Mouse (Mus musculus) testis, adult 2 months (tissue): ENCODE data around the gene Shroom3.

Experiments used
- CTCF ChIP-seq: fragments of 200-500 bp; IDR thresholded peaks from 2 replicates; pipeline ENCODE4 v1.5.1; 2012; ENCODE audit warnings: low read depth, mild to moderate bottlenecking, inconsistent platforms, low read length, moderate library complexity; ENCODE audit not compliant: control insufficient read depth, insufficient read depth, insufficient replicate concordance
- POLR2A ChIP-seq: fragments of 200-500 bp; IDR thresholded peaks from 2 replicates; pipeline ENCODE4 v1.6.1; 2012; ENCODE audit warnings: low read depth, mild to moderate bottlenecking, inconsistent platforms, low read length, moderate library complexity; ENCODE audit not compliant: control insufficient read depth

DNA sequence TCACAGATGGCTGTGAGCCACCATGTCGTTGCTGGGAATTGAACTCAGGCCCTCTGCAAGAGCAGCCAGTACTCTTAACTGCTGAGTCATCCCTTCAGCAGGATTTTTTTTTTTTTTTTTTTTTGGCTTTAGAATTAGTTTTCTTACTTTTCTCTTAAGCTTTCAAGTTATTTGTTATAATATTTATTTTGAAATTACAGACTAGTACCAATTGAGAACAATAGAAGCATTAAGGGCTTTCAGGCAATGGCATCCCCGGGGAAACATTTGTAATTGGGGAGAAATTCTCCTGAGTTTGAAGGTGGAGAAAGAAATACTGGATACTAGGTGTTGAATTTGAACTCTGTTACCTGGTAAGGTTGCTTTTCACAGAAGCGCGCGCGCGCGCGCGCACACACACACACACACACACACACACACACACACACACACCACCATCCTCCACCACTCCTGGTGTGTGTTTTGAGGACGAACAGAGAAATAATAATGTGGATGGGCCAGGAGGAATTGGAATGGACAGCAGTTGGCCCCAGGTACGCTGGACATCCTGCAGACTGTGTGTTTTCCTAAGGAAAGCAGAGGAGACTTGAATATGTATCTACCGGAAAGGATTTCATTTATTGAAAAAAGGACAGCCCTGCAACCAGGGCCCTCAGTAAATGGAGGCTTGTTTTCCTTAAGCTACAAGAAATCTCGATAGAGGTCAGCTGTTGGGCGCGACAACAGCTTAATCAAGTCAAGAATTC lies 1.7 kb downstream of the Shroom3 start:
- TF ChIP-seq POLR2A (no peak), CTCF (no peak)
